Mouse (Mus musculus) macrophage (primary cell): ENCODE measurements around the gene Mef2b. TPM values are rescaled to one million over a fixed set of nuclear protein-coding genes. Genes with fewer than 3 reads are reported as not detected.
A peak's percentile ranks its signal among the peaks of the same experiment; 100 is the strongest.
"Not testable (repeated sequence)": the region's sequence is repeated elsewhere in the genome, so short reads cannot be mapped to it uniquely, and the experiment has no call there.

Experiments used
- H3K27ac ChIP-seq: fragments of 350-480 bp; formaldehyde crosslinking; 2 replicates; pipeline ENCODE4 v1.9.0; 2021
- H3K36me3 ChIP-seq: fragments of 350-480 bp; formaldehyde crosslinking; 2 replicates; pipeline ENCODE4 v1.9.0; 2021; ENCODE audit errors: inconsistent target
- H3K4me3 ChIP-seq: fragments of 350-480 bp; formaldehyde crosslinking; 2 replicates; pipeline ENCODE4 v1.9.0; 2021; ENCODE audit errors: inconsistent target
- H3K79me2 ChIP-seq: fragments of 350-480 bp; formaldehyde crosslinking; 2 replicates; pipeline ENCODE4 v1.9.0; 2021; ENCODE audit errors: inconsistent target
- WGBS: methylation state at CpG from one replicate; pipeline ENCODE4 v1.1.7; 2026; ENCODE audit warnings: inconsistent platforms; ENCODE audit not compliant: missing documents; 5-methylcytosine and 5-hydroxymethylcytosine counted together
- polyA plus RNA-seq: library from polyadenylated mRNA; stranded (reverse); fragments of 250-400 nt; gene quantifications from 3 replicates; pipeline ENCODE4 v1.2.4, GENCODE M21; 2018; ENCODE audit warnings: inconsistent platforms

Mef2b gene
- polyA plus RNA-seq, 1 experiment from 2014 or later = not detected

GRCm38 (mm10) chr8:70212112-70213055, 72.9 kb downstream of the Mef2b start, which contains the start of gene Slc25a42:
Gene Slc25a42, minus strand, starts transcription at chr8:70212305.
- H3K79me2 ChIP-seq = no peaks in the 10 kb centered on the region
- peak within 1 kb of the TSS; percentile 24 for H3K27ac ChIP-seq
- WGBS = under 1% methylated on average over 65 of the region's 66 CpGs
- H3K4me3 ChIP-seq = peak within 1 kb of the TSS; percentile 39
- no peaks in the 10 kb centered on the region for H3K36me3 ChIP-seq

DNA sequence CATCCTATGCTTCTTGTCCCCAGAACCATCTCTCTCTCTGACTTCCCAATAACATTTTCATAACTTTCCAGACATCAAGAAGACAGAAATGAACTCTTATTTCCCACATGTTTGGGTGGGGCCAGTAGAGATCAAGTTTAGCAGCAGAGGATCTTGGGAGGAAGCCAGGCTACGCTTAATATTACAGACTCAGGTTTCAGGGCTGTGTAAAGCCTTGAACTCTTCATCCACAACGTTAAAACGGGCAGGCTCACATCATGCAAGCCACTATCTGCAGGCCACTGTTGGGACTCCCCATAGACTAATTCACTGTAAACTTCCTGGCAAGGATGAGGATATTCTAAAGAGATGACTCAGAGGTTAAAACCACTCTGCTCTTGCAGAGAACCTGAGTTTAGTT, 74.9 kb downstream of the Mef2b start:
- 85% methylated on average over 3 of the region's 3 CpGs for WGBS
- Histone ChIP-seq H3K79me2 (no peaks in the 10 kb centered on the region), H3K27ac (no peak overlapping the region), H3K4me3 (no peak overlapping the region), H3K36me3 (no peaks in the 10 kb centered on the region)

DNA sequence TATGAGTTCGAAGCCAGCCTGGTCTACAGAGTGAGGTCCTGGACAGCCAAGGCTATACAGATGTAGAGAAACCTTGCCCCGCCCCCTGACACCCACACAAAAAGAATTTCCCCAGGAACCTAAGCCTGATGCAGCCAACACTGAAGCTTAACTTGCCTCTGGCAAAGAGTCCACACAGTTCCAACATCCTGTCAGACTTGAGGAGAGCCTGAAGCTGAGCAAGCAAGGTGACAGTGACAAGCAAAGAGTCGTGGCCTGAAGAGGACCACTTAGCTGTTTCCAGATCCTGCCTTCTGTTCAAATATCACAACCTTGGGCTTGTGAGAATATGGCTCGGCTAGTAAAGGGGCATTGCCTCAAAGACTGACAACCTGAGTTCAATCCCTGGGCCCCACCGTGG, 75.6 kb downstream of the Mef2b start:
- Histone ChIP-seq H3K27ac (no peak overlapping the region), H3K79me2 (no peaks in the 10 kb centered on the region), H3K36me3 (no peaks in the 10 kb centered on the region), H3K4me3 (no peak overlapping the region)
- WGBS = 85% methylated on average over 5 of the region's 5 CpGs

DNA sequence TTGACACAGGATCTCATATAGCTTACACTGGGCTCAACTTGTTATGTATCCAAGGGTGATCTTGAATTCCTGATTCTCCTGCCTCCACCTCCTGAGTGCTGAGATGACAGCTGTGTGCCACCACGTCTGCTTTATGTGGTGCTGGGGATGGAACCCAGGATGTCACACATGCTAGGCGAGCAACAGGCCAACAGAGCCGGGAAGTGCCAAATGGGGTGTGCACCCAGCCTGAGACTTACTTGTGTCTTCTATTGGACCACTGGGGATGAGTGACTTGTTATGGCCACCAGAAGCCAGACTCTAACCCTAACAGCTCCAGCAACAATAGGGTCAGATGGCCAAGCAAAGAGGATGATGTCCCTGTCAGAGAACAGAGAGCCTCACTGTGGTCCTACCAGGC, 76.7 kb downstream of the Mef2b start:
- 92% methylated on average over 2 of the region's 3 CpGs for WGBS
- H3K36me3 ChIP-seq, H3K79me2 ChIP-seq, H3K27ac ChIP-seq, H3K4me3 ChIP-seq: not testable (repeated sequence)

DNA sequence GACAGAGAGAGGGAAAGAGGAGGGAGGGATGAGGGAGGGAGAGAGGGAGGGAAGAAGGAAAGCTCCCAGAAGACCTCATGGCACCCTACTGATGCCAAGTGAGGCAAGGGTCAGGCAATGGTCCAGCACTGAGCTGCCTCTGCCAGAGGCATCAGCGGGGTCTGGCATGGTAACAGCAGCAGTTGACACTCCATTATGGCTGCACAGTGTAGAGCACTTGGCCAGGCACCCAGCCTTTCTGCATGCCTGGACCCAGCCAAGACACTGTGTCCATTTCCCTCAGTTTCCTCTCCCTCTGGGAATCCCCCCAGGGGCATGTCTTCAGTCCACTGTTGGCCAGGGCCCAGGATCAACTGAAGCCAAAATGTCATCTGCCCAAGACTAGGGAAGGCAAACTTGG, 77.1 kb downstream of the Mef2b start:
- WGBS = 73% methylated on average over 1 of the region's 1 CpGs
- H3K27ac ChIP-seq = no peak overlapping the region

More for the DNA sequence above, 77.1 kb downstream of the Mef2b start:
- no peak overlapping the region for H3K4me3 ChIP-seq
- no peaks in the 10 kb centered on the region for H3K36me3 ChIP-seq
- no peaks in the 10 kb centered on the region for H3K79me2 ChIP-seq

Other genes with a start within 250 kb of the Mef2b start
- gene Tssk6, start 237.5 kb upstream of the Mef2b start, polyA plus RNA-seq = 0.22 to 0.84 TPM in 2 of 3 replicates, not detected in the other
- 46.3 to 85.8 TPM (median 78.8 TPM) in 3 replicates for gene Ndufa13, start 237.2 kb upstream of the Mef2b start, polyA plus RNA-seq
- gene Yjefn3, start 237.0 kb upstream of the Mef2b start, polyA plus RNA-seq = 0.68 TPM in 1 of 3 replicates, not detected in the others
- gene Gatad2a, start 143.3 kb upstream of the Mef2b start, polyA plus RNA-seq = 38.2 to 65.2 TPM (median 54.8 TPM) in 3 replicates
- gene Mau2, start 97.0 kb upstream of the Mef2b start, polyA plus RNA-seq = 11.9 to 29.5 TPM (median 18.7 TPM) in 3 replicates
- gene Sugp1, start 96.9 kb upstream of the Mef2b start, polyA plus RNA-seq = 21.0 to 34.1 TPM (median 22.9 TPM) in 3 replicates
- 0.10 TPM in 1 of 3 replicates, not detected in the others for gene Tm6sf2, start 66.8 kb upstream of the Mef2b start, polyA plus RNA-seq
- gene Hapln4, start 56.3 kb upstream of the Mef2b start, polyA plus RNA-seq = 0.03 TPM in 1 of 3 replicates, not detected in the others
- gene Ncan, start 18.8 kb upstream of the Mef2b start, polyA plus RNA-seq = not detected in 3 replicates
- 18.4 to 44.2 TPM (median 25.7 TPM) in 3 replicates for gene Nr2c2ap, start 8.4 kb upstream of the Mef2b start, polyA plus RNA-seq
- gene Rfxank, start 557 bp upstream of the Mef2b start, polyA plus RNA-seq = 4.5 to 7.7 TPM (median 7.3 TPM) in 3 replicates
- gene Borcs8, start 212 bp upstream of the Mef2b start, polyA plus RNA-seq = 31.7 to 53.1 TPM (median 41.2 TPM) in 3 replicates
- gene Tmem161a, start 32.6 kb downstream of the Mef2b start, polyA plus RNA-seq = 11.2 to 20.0 TPM (median 16.3 TPM) in 3 replicates
- 1.1 to 1.2 TPM (median 1.1 TPM) in 3 replicates for gene Slc25a42, start 72.6 kb downstream of the Mef2b start, polyA plus RNA-seq
- gene Sugp2, start 94.5 kb downstream of the Mef2b start, polyA plus RNA-seq = 4.7 to 13.3 TPM (median 13.0 TPM) in 3 replicates
- gene Armc6, start 94.8 kb downstream of the Mef2b start, polyA plus RNA-seq = 1.4 to 8.6 TPM (median 4.8 TPM) in 3 replicates
- 26.3 to 47.9 TPM (median 46.2 TPM) in 3 replicates for gene Homer3, start 143.1 kb downstream of the Mef2b start, polyA plus RNA-seq
- gene Ddx49, start 162.8 kb downstream of the Mef2b start, polyA plus RNA-seq = 17.5 to 26.0 TPM (median 20.5 TPM) in 3 replicates
- gene Cope, start 162.8 kb downstream of the Mef2b start, polyA plus RNA-seq = 78.2 to 115 TPM (median 98.8 TPM) in 3 replicates
- gene Cers1, start 176.1 kb downstream of the Mef2b start, polyA plus RNA-seq = not detected in 3 replicates
- gene Gdf1, start 190.1 kb downstream of the Mef2b start, polyA plus RNA-seq = not detected in 3 replicates
- gene Upf1, start 213.6 kb downstream of the Mef2b start, polyA plus RNA-seq = 19.3 to 31.3 TPM (median 30.1 TPM) in 3 replicates
- 0.20 to 0.42 TPM in 2 of 3 replicates, not detected in the other for gene Comp, start 233.8 kb downstream of the Mef2b start, polyA plus RNA-seq